Comparison of ENCODE assay signal across 8 mouse cellular contexts in the genomic region with DNA sequence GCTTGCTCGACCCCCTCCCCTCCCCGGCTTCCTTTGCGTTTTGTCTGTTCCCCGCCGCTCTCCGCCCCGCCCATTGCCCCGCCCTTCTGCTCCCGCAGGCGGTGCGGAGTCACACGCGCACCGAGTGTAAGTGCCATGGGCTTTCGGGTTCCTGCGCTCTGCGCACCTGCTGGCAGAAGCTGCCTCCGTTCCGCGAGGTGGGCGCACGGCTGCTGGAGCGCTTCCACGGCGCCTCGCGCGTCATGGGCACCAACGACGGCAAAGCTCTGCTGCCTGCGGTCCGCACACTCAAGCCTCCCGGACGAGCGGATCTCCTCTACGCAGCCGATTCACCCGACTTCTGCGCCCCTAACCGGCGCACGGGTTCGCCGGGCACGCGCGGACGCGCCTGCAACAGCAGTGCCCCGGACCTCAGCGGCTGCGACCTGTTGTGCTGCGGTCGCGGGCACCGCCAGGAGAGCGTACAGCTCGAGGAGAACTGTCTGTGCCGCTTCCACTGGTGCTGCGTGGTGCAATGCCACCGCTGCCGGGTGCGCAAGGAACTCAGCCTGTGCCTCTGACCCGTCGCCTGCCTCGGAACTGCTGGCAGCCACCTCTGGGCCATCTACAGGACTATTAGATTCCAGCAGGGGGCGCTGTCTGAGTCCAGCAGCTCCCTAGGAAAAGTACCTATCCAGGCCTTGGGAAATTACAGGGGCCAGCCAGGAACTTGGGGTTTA. TPM values are rescaled to one million over a fixed set of nuclear protein-coding genes. Genes with fewer than 3 reads are reported as not detected.
A peak's percentile ranks its signal among the peaks of the same experiment; 100 is the strongest.
DNase-seq lines count a peak whose midpoint lies in the region; ATAC-seq and TF ChIP-seq lines count a peak whose summit lies in the region.

No protein-coding gene starts in this region.

- peak; percentile 54; the same call in 1 of the 2 replicates for ATAC-seq in forebrain, postnatal 0 days
- ATAC-seq in hindbrain, embryonic 15.5 days (ENCODE audit: low FRiP score, low read depth) = peak; percentile 39; the same call in 1 of the 2 replicates
- no peak for ATAC-seq in limb, embryonic 15.5 days (ENCODE audit: insufficient number of reproducible peaks, low FRiP score, low TSS enrichment, low read depth)
- peak; percentile 67 for ATAC-seq in midbrain, embryonic 16.5 days

- H3K36me3 ChIP-seq in liver, adult 2 months (ENCODE audit: control insufficient read depth, insufficient read depth, low read length) = no peaks in the 10 kb centered on the region
- H3K36me3 ChIP-seq in forebrain, postnatal 0 days (ENCODE audit: insufficient read depth) = no peaks in the 10 kb centered on the region
- no peaks in the 10 kb centered on the region for H3K36me3 ChIP-seq in hindbrain, embryonic 15.5 days
- no peaks in the 10 kb centered on the region for H3K36me3 ChIP-seq in limb, embryonic 15.5 days
- H3K36me3 ChIP-seq in midbrain, embryonic 16.5 days (ENCODE audit: control insufficient read depth, insufficient read depth, low read length) = no peaks in the 10 kb centered on the region

- H3K4me2 ChIP-seq in forebrain, postnatal 0 days (ENCODE audit: low read depth) = peak overlapping the region; percentile 56
- peak overlapping the region; percentile 91 for H3K4me2 ChIP-seq in hindbrain, embryonic 15.5 days
- H3K4me2 ChIP-seq in limb, embryonic 15.5 days = peak overlapping the region; percentile 90
- peak overlapping the region; percentile 81 for H3K4me2 ChIP-seq in midbrain, embryonic 16.5 days (ENCODE audit: low read length)

- no peaks in the 10 kb centered on the region for H3K79me2 ChIP-seq in liver, adult 2 months (ENCODE audit: control insufficient read depth, insufficient read depth, low read length)

- TF ChIP-seq CTCF in liver, adult 2 months (IDR thresholded peaks at IDR 0.05; ENCODE audit: low read depth, low read length) = peak; percentile 68
- TF ChIP-seq CTCF in forebrain, postnatal 0 days (IDR thresholded peaks at IDR 0.05; ENCODE audit: low read depth) = peak; percentile 59

- no peak overlapping the region for H3K27ac ChIP-seq in liver, adult 2 months (replicated peaks; ENCODE audit: insufficient read depth, low read depth, low read length)
- no peak overlapping the region for H3K27ac ChIP-seq in forebrain, postnatal 0 days (ENCODE audit: low read depth, low read length)
- no peak overlapping the region for H3K27ac ChIP-seq in hindbrain, embryonic 15.5 days (replicated peaks)
- no peak overlapping the region for H3K27ac ChIP-seq in limb, embryonic 15.5 days
- H3K27ac ChIP-seq in midbrain, embryonic 16.5 days (ENCODE audit: low read length) = no peak overlapping the region

- DNase-seq in liver, adult 2 months (ENCODE audit: extremely low read depth, low read depth, low spot score) = peak; percentile 33
- DNase-seq in liver = no peak
- DNase-seq in adrenal gland, postnatal 36 days = peak; percentile 77 to 84
- DNase-seq in forebrain, postnatal 0 days = peak; percentile 47
- DNase-seq in ovary, postnatal 10 days (ENCODE audit: low spot score) = no peak

- H3K9me3 ChIP-seq in forebrain, postnatal 0 days (ENCODE audit: low read length) = no peaks in the 10 kb centered on the region
- no peaks in the 10 kb centered on the region for H3K9me3 ChIP-seq in hindbrain, embryonic 15.5 days
- H3K9me3 ChIP-seq in limb, embryonic 15.5 days = no peaks in the 10 kb centered on the region
- H3K9me3 ChIP-seq in midbrain, embryonic 16.5 days (replicated peaks; ENCODE audit: control insufficient read depth, low read length, poor library complexity, severe bottlenecking) = no peaks in the 10 kb centered on the region; the same call in 1 of the 2 replicates

- TF ChIP-seq POLR2A in liver, adult 2 months (IDR thresholded peaks at IDR 0.05; ENCODE audit: extremely low read depth, insufficient read depth, low read length) = no peak

- peak overlapping the region; percentile 24 for H3K9ac ChIP-seq in liver, adult 2 months (ENCODE audit: low read depth, low read length)
- 0 out of 2 replicates have a peak overlapping the region, but pooled peaks have one; percentile 28 for H3K9ac ChIP-seq in forebrain, postnatal 0 days
- 0 out of 2 replicates have a peak overlapping the region, but pooled peaks have one; percentile 16 for H3K9ac ChIP-seq in hindbrain, embryonic 15.5 days
- H3K9ac ChIP-seq in limb, embryonic 15.5 days = no peak overlapping the region
- H3K9ac ChIP-seq in midbrain, embryonic 16.5 days (ENCODE audit: low read depth, low read length) = peak overlapping the region; percentile 50

- H3K4me3 ChIP-seq in liver, adult 2 months (ENCODE audit: insufficient read depth, low read depth, low read length) = peak overlapping the region; percentile 55; the same call in 1 of the 2 replicates
- H3K4me3 ChIP-seq in forebrain, postnatal 0 days (ENCODE audit: low read depth, low read length) = peak overlapping the region; percentile 42
- peak overlapping the region; percentile 45 for H3K4me3 ChIP-seq in hindbrain, embryonic 15.5 days
- peak overlapping the region; percentile 43 for H3K4me3 ChIP-seq in limb, embryonic 15.5 days
- H3K4me3 ChIP-seq in midbrain, embryonic 16.5 days (ENCODE audit: low read depth, low read length) = peak overlapping the region; percentile 39

- 2% methylated on average over 67 of the region's 67 CpGs for WGBS in liver, adult 2 months
- WGBS in forebrain, postnatal 0 days = under 1% methylated on average over 67 of the region's 67 CpGs
- WGBS in hindbrain, embryonic 15.5 days = 2% methylated on average over 67 of the region's 67 CpGs
- WGBS in limb, embryonic 15.5 days = 3% methylated on average over 67 of the region's 67 CpGs
- WGBS in midbrain, embryonic 16.5 days = under 1% methylated on average over 67 of the region's 67 CpGs

- H3K4me1 ChIP-seq in liver, adult 2 months (ENCODE audit: control insufficient read depth, insufficient read depth, low read length) = peaks cover 4% of the 10 kb centered on the region; the same call in 1 of the 2 replicates
- no peaks in the 10 kb centered on the region for H3K4me1 ChIP-seq in forebrain, postnatal 0 days (ENCODE audit: insufficient read depth)
- peaks cover 23% of the 10 kb centered on the region for H3K4me1 ChIP-seq in hindbrain, embryonic 15.5 days (replicated peaks)
- peaks cover 35% of the 10 kb centered on the region for H3K4me1 ChIP-seq in limb, embryonic 15.5 days
- H3K4me1 ChIP-seq in midbrain, embryonic 16.5 days (ENCODE audit: control insufficient read depth, insufficient read depth, low read length) = peaks cover 13% of the 10 kb centered on the region

- H3K27me3 ChIP-seq in liver, adult 2 months (ENCODE audit: control insufficient read depth, insufficient read depth, low read length) = peaks cover 14% of the 10 kb centered on the region
- peaks cover 80% of the 10 kb centered on the region for H3K27me3 ChIP-seq in forebrain, postnatal 0 days (ENCODE audit: insufficient read depth, low read length)
- H3K27me3 ChIP-seq in hindbrain, embryonic 15.5 days = peaks cover 90% of the 10 kb centered on the region
- peaks cover 91% of the 10 kb centered on the region for H3K27me3 ChIP-seq in limb, embryonic 15.5 days
- H3K27me3 ChIP-seq in midbrain, embryonic 16.5 days (ENCODE audit: control insufficient read depth, insufficient read depth, low read depth, low read length) = peaks cover 77% of the 10 kb centered on the region

RNA-seq across cellular contexts. Expression of a gene that starts 7.1 kb away (rescaled TPM):
- 1.0 TPM in 1 of 2 replicates, not detected in the other for total RNA-seq in liver, adult 2 months (2014; rRNA removed)
- polyA plus RNA-seq in liver, adult 2 months (2012; rRNA removed) = not detected in 2 replicates
- under 1 TPM; 0.36 to 0.43 TPM for total RNA-seq in adrenal gland, postnatal 36 days (2021)
- total RNA-seq in forebrain, postnatal 0 days (2014; rRNA removed) = 0.15 and 0.19 TPM in 2 replicates
- 0.21 and 0.23 TPM in 2 replicates for polyA plus RNA-seq in forebrain, postnatal 0 days (2015; fragmentation: Nextera tagmentation; extraction: Ambion mirVana)
- 0.57 and 0.69 TPM in 2 replicates for polyA plus RNA-seq in hindbrain, embryonic 15.5 days (2015; fragmentation: Nextera tagmentation; extraction: Ambion mirVana)
- 9.0 and 9.1 TPM in 2 replicates for polyA plus RNA-seq in limb, embryonic 15.5 days (2015; fragmentation: Nextera tagmentation; extraction: Ambion mirVana)
- polyA plus RNA-seq in midbrain, embryonic 16.5 days (2015; fragmentation: Nextera tagmentation; extraction: Ambion mirVana) = 0.10 and 0.47 TPM in 2 replicates

RNA-seq across cellular contexts. Expression of a gene that starts 12.5 kb away (rescaled TPM):
- total RNA-seq in liver, adult 2 months (2014; rRNA removed) = not detected in 2 replicates
- 0.05 and 0.28 TPM in 2 replicates for polyA plus RNA-seq in liver, adult 2 months (2012; rRNA removed)
- 1 to 10 TPM; 3.9 to 4.3 TPM for total RNA-seq in adrenal gland, postnatal 36 days (2021)
- total RNA-seq in forebrain, postnatal 0 days (2014; rRNA removed) = 6.1 and 7.2 TPM in 2 replicates
- 3.8 and 4.6 TPM in 2 replicates for polyA plus RNA-seq in forebrain, postnatal 0 days (2015; fragmentation: Nextera tagmentation; extraction: Ambion mirVana)
- 4.7 and 7.0 TPM in 2 replicates for polyA plus RNA-seq in hindbrain, embryonic 15.5 days (2015; fragmentation: Nextera tagmentation; extraction: Ambion mirVana)
- 49.5 and 53.6 TPM in 2 replicates for polyA plus RNA-seq in limb, embryonic 15.5 days (2015; fragmentation: Nextera tagmentation; extraction: Ambion mirVana)
- polyA plus RNA-seq in midbrain, embryonic 16.5 days (2015; fragmentation: Nextera tagmentation; extraction: Ambion mirVana) = 3.6 and 4.2 TPM in 2 replicates

RNA-seq across cellular contexts. Expression of a gene that starts 35.2 kb away (rescaled TPM):
- 0.07 and 0.28 TPM in 2 replicates for total RNA-seq in liver, adult 2 months (2014; rRNA removed)
- 0.02 TPM in 1 of 2 replicates, not detected in the other for polyA plus RNA-seq in liver, adult 2 months (2012; rRNA removed)
- total RNA-seq in adrenal gland, postnatal 36 days (2021) = under 1 TPM in 1 of 2 experiments, not detected in 1; 0.23 TPM
- 0.23 TPM in 1 of 2 replicates, not detected in the other for total RNA-seq in forebrain, postnatal 0 days (2014; rRNA removed)
- polyA plus RNA-seq in forebrain, postnatal 0 days (2015; fragmentation: Nextera tagmentation; extraction: Ambion mirVana) = not detected in 2 replicates
- not detected in 2 replicates for polyA plus RNA-seq in hindbrain, embryonic 15.5 days (2015; fragmentation: Nextera tagmentation; extraction: Ambion mirVana)
- polyA plus RNA-seq in limb, embryonic 15.5 days (2015; fragmentation: Nextera tagmentation; extraction: Ambion mirVana) = 2.8 and 7.5 TPM in 2 replicates
- not detected in 2 replicates for polyA plus RNA-seq in midbrain, embryonic 16.5 days (2015; fragmentation: Nextera tagmentation; extraction: Ambion mirVana)

Comparison
In these comparisons a context has a peak if more than half of its experiments do, and no peak if none do; other contexts are left out.
1. DNase-seq: peak in liver, adult 2 months (single experiment), adrenal gland, postnatal 36 days (2 of 2) and forebrain, postnatal 0 days (single experiment); none in liver (single experiment) and ovary, postnatal 10 days (single experiment).
2. Peak in every context shown above with its lines, with median percentiles within 50 percentile points of each other: H3K4me3 ChIP-seq and H3K4me2 ChIP-seq.